Mouse (Mus musculus) heart, embryonic 13.5 days (tissue): ENCODE measurements around the gene 2310034G01Rik. TPM values are rescaled to one million over a fixed set of nuclear protein-coding genes. Genes with fewer than 3 reads are reported as not detected.

Source experiments
- ATAC-seq: fragments of 200-750 bp; cut with Nextera tagmentation; 2 replicates; pipeline ENCODE4 v1.8.0; 2017; ENCODE audit warnings: moderate TSS enrichment; ENCODE audit not compliant: insufficient number of reproducible peaks, low FRiP score, low TSS enrichment; ENCODE audit errors: extremely low read depth
- H3K27ac ChIP-seq: fragments of 300-500 bp; sonication (generic); replicated peaks from 2 replicates; pipeline ENCODE4 v1.5.1; 2015; ENCODE audit warnings: moderate library complexity, mild to moderate bottlenecking, inconsistent platforms
- H3K27me3 ChIP-seq: fragments of 300-500 bp; sonication (generic); replicated peaks from 2 replicates; pipeline ENCODE4 v1.6.1; 2015; ENCODE audit warnings: mild to moderate bottlenecking, inconsistent platforms
- H3K36me3 ChIP-seq: fragments of 300-500 bp; sonication (generic); 2 replicates; pipeline ENCODE4 v1.6.1; 2015; ENCODE audit warnings: mild to moderate bottlenecking, inconsistent platforms
- H3K4me1 ChIP-seq: fragments of 300-500 bp; sonication (generic); 2 replicates; pipeline ENCODE4 v1.6.1; 2015; ENCODE audit warnings: inconsistent platforms
- H3K4me2 ChIP-seq: fragments of 300-500 bp; sonication (generic); 2 replicates; pipeline ENCODE4 v1.6.1; 2015; ENCODE audit warnings: inconsistent platforms, mild to moderate bottlenecking, moderate library complexity
- H3K4me3 ChIP-seq: fragments of 300-500 bp; sonication (generic); 2 replicates; pipeline ENCODE4 v1.5.1; 2015; ENCODE audit warnings: moderate library complexity, mild to moderate bottlenecking, inconsistent platforms
- H3K9ac ChIP-seq: fragments of 300-500 bp; sonication (generic); 2 replicates; pipeline ENCODE4 v1.6.1; 2015; ENCODE audit warnings: inconsistent platforms, mild to moderate bottlenecking, moderate library complexity
- H3K9me3 ChIP-seq: fragments of 300-500 bp; sonication (generic); 2 replicates; pipeline ENCODE4 v1.6.1; 2016; ENCODE audit warnings: inconsistent platforms
- WGBS: fragments of 180-500 bp; shearing (Covaris S2); methylation state at CpG from one replicate; pipeline ENCODE4 v1.1.7; 2015; ENCODE audit warnings: mixed read lengths; 5-methylcytosine and 5-hydroxymethylcytosine counted together
- polyA plus RNA-seq: library from polyadenylated mRNA; unstranded; fragments of >200 nt; fragmentation: Nextera tagmentation; extraction: Ambion mirVana; gene quantifications from 2 replicates; pipeline ENCODE4 v1.2.1, GENCODE M21; 2015

The 2310034G01Rik gene
- polyA plus RNA-seq, 1 experiment from 2014 or later = 0.76 TPM

GRCm38 (mm10) chr19:46326756-46327305 lies 23.3 kb downstream of the 2310034G01Rik start, which contains the start of gene Psd:
Psd (minus strand) TSS chr19:46327156.
- Histone ChIP-seq H3K4me1 (peaks cover 28% of the 10 kb centered on the region), H3K27me3 (peaks cover 57% of the 10 kb centered on the region), H3K9ac (peak within 1 kb of the TSS; percentile 84), H3K4me2 (peak within 1 kb of the TSS; percentile 98), H3K9me3 (no peaks in the 10 kb centered on the region), H3K36me3 (peaks cover 18% of the 10 kb centered on the region), H3K27ac (peak within 1 kb of the TSS; percentile 84), H3K4me3 (peak within 1 kb of the TSS; percentile 79)
- under 1% methylated on average over 35 of the region's 35 CpGs for WGBS
- ATAC-seq = no peak

DNA sequence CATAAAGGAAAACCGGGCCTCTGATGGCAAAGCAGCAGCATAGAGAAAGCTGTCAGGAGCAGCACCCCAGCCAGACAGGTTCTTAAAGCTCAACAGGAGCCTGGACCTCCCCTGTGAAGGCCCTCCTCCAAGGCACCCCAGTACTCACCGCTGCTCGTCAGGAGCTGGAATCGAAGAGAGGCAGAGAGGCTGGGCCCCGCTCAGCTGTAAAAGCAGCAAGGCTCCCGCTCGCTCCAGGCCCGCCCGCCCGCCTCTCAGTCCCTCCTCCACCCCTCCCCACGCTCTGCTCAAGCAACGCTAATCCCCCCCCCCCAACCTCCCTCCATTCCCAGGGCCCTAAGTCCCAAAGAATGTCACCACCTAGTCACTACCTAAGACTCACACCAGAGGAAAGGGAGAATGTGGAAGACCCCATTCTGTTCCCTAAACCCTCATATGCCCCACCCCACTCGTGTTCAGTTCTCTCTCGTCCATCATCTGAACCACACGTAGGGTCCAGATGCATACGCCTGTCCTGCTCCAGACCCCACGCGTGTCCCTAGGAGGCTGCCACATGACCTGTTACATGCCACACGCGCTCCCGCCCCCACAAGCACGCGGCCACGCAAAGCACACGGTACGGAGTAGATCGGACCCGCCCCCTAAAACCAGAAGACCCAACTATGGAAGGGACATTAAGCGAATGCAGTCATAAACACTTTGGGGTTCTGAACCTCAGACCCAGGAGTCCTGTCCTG lies 23.9 kb downstream of the 2310034G01Rik start:
- Histone ChIP-seq H3K4me3 (peak overlapping the region; percentile 79), H3K27ac (no peak overlapping the region), H3K27me3 (peaks cover 64% of the 10 kb centered on the region), H3K9ac (no peak overlapping the region), H3K36me3 (peaks cover 11% of the 10 kb centered on the region), H3K9me3 (no peaks in the 10 kb centered on the region), H3K4me2 (peak overlapping the region; percentile 98), H3K4me1 (peaks cover 31% of the 10 kb centered on the region)
- 7% methylated on average over 27 of the region's 29 CpGs for WGBS
- ATAC-seq = no peak

DNA sequence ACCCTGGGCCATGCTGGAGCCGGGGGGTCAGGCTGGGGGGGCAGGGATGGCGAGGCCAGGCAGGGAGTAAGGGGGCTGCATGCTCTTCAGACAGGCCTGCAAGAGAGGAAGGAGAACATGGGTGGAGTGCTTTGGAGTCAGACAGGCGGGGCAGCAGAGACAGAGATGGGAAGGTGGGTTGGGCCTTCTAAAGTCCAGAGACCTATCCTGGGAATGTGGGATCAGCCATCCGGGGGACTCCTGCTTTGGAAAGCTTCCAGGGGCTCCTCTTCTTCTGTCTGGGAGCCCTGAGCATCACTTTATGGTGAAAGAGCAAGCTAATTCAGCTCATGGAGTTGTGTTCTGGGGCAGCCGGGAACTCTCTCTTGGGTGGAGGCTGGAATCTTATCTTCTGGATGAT lies 25.2 kb downstream of the 2310034G01Rik start:
- no peak overlapping the region for H3K4me2 ChIP-seq
- H3K27ac ChIP-seq = no peak overlapping the region
- WGBS = 51% methylated on average over 5 of the region's 5 CpGs
- H3K27me3 ChIP-seq = peaks cover 77% of the 10 kb centered on the region
- no peaks in the 10 kb centered on the region for H3K9me3 ChIP-seq
- peaks cover 29% of the 10 kb centered on the region for H3K4me1 ChIP-seq
- no peak overlapping the region for H3K4me3 ChIP-seq
- H3K36me3 ChIP-seq = no peaks in the 10 kb centered on the region
- H3K9ac ChIP-seq = no peak overlapping the region
- ATAC-seq = no peak

DNA sequence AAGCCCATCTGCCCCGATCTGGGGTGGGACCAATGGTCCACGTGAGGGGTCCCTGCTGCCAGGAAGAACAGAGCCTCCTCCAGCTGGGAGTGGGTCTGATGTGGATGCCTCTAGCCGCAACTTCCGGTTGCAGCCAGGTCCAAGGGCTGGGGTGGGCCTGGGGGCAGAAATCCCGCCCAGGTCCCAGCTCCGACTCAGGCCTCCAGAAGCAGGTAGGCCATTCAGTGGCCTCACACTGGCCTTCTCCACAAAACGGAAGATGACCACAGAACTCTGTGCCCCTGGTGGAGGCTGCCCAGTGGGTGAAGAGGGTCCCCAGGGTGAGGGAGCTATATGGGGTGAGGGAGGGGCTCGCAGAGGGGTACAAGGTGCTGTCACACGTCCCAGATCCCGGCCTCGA lies 25.7 kb downstream of the 2310034G01Rik start:
- no peak for ATAC-seq
- H3K4me2 ChIP-seq = no peak overlapping the region
- H3K9ac ChIP-seq = no peak overlapping the region
- H3K9me3 ChIP-seq = no peaks in the 10 kb centered on the region
- no peak overlapping the region for H3K4me3 ChIP-seq
- peaks cover 82% of the 10 kb centered on the region for H3K27me3 ChIP-seq
- H3K36me3 ChIP-seq = no peaks in the 10 kb centered on the region
- no peak overlapping the region for H3K27ac ChIP-seq
- WGBS = 54% methylated on average over 11 of the region's 11 CpGs
- peaks cover 24% of the 10 kb centered on the region for H3K4me1 ChIP-seq

DNA sequence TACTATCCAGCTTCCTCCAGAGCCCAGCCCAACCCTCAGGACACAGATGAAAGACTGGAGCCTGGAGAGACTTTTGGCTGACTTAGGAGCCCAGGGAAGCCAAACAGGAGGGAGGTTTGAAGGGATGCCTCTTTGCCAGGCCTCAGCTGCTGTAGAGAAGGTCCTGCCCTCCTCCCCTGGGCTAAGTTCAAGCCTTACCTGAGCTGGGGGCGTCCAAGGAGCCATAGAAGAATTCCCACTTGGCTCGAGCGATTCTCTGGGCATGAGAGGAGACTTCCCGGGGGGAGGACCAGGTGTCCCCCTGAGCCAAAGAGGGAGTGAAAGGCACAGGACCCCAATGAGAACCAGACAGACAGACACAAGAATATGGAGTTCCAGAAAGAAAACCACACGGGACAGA lies 26.4 kb downstream of the 2310034G01Rik start:
- H3K4me2 ChIP-seq = no peak overlapping the region
- 56% methylated on average over 5 of the region's 5 CpGs for WGBS
- H3K36me3 ChIP-seq = no peaks in the 10 kb centered on the region
- H3K9me3 ChIP-seq = no peaks in the 10 kb centered on the region
- no peak for ATAC-seq
- H3K27me3 ChIP-seq = peaks cover 89% of the 10 kb centered on the region
- no peak overlapping the region for H3K27ac ChIP-seq
- no peak overlapping the region for H3K9ac ChIP-seq
- H3K4me1 ChIP-seq = peaks cover 24% of the 10 kb centered on the region
- H3K4me3 ChIP-seq = no peak overlapping the region

DNA sequence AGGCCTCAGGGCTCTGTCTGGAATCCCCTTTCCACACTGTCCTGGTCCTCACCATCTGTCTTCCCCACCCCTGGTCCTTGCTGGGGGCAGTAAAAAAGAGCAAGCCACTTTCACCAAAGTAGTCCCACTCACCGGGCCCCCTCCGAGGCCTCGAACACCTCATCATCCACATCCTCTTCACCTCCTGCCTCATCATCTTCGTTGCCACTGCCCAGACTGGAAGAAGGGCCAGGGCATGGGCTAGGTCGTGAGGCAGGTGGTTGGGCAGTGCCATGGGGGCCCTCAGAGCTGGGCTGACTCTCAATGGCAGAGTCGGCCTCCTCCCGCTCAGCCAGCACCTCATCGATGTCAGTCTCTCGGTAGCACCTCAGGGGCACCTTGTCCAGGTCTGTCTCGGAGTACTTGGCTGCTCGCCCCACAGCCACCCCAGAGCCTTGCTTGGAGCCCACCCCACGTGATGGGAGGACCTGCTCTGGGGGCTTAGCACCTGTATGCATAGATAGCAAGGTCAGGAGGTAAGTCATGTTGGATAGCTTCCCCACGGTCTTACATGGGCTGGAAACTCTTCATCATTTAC lies 27.0 kb downstream of the 2310034G01Rik start:
- H3K4me1 ChIP-seq = peaks cover 31% of the 10 kb centered on the region
- no peak overlapping the region for H3K4me3 ChIP-seq
- no peak overlapping the region for H3K4me2 ChIP-seq
- no peak overlapping the region for H3K9ac ChIP-seq
- no peak overlapping the region for H3K27ac ChIP-seq
- H3K27me3 ChIP-seq = peaks cover 95% of the 10 kb centered on the region
- H3K9me3 ChIP-seq = no peaks in the 10 kb centered on the region
- no peaks in the 10 kb centered on the region for H3K36me3 ChIP-seq
- no peak for ATAC-seq
- 65% methylated on average over 13 of the region's 13 CpGs for WGBS

DNA sequence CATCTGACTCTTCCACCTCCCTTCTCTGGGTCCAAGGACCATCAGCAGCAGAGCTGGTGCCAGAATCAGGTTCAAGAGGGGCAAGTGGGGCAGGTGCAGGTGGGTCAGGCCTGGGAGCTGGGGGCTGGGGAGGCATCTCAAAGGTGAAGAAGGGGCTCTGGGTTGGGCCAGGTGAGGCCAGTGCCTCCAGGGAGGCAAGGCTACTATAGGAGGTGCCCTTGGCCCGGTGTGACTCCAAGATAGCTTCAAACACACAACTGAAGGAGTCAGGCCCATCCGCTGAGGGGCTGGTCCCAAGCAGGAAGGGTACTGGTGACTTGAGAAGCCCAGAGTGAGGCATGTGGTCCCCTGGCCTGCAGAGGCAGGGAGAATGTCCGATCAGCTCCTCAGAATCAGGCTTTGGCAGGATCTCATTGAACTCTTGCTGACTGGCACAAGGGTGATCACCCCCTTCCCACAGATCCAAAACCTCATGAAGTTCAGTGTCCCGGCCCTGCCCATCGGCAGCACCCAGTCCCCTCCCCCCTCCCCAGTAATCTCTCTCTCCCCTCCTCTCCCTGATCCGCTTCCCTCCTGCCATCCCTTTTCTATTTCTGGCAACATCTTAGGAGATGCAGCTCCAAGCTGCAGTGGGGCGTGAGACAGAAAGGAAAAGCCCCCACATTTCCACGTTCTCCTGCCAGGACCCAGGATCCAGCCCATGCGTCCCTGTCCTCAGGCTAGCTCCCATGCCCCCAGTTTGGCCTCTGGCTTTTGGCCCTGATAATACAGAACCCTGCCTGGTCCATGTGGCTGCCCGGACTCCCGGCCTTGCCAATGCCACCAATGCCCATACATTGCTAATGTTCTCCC lies 27.7 kb downstream of the 2310034G01Rik start:
- H3K27ac ChIP-seq = no peak overlapping the region
- 46% methylated on average over 11 of the region's 11 CpGs for WGBS
- no peak overlapping the region for H3K4me2 ChIP-seq
- ATAC-seq = no peak
- peaks cover 100% of the 10 kb centered on the region for H3K27me3 ChIP-seq
- H3K4me3 ChIP-seq = no peak overlapping the region
- H3K9me3 ChIP-seq = no peaks in the 10 kb centered on the region
- H3K36me3 ChIP-seq = no peaks in the 10 kb centered on the region
- H3K9ac ChIP-seq = 0 out of 2 replicates have a peak overlapping the region, but pooled peaks have one; percentile 10
- peaks cover 31% of the 10 kb centered on the region for H3K4me1 ChIP-seq

DNA sequence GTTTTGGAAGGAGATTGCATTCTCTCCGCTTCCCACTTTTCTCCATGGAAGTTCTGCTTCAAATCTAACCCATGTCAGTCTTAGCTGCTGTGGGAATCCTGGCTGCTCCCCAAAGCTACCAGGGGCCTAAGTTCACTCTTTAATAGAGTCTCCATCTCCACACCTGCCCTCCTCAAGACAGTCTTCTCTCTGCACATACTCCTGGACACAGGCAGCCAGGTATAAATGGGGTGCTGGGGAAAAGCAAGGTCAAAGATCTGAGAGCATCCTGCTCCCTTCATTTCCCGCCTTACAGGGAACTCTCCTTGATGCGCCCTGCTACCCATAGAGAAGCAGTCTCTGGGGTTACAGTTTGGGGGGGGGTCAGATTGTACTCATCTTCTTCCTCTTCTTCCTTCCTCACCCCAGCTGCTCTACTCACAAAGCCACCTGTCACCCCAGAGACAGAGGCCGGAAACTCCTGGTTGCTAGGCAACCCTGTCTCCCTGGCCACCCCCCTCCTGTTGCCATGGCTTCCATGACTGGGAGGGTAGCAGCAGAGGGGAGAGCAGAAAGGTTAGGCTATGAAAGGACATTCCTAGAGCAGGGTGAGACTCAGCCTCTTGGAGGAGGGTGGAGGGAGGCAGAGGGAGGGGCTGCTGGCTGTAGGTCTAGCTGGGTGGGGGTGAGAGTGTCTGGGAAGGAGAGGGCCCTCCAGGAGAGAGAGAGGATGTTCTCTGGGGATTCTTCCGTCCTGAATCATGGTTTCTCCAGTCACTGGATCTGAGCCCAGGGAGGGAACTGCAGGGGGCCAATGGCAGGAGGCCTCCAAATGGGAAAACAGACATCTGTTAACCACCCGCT lies 28.8 kb downstream of the 2310034G01Rik start:
- peaks cover 34% of the 10 kb centered on the region for H3K4me1 ChIP-seq
- 30% methylated on average over 6 of the region's 6 CpGs for WGBS
- no peaks in the 10 kb centered on the region for H3K9me3 ChIP-seq
- peaks cover 100% of the 10 kb centered on the region for H3K27me3 ChIP-seq
- no peak overlapping the region for H3K9ac ChIP-seq
- no peak overlapping the region for H3K4me2 ChIP-seq
- H3K27ac ChIP-seq = no peak overlapping the region
- H3K36me3 ChIP-seq = no peaks in the 10 kb centered on the region
- H3K4me3 ChIP-seq = no peak overlapping the region
- no peak for ATAC-seq

GRCm38 (mm10) chr19:46320076-46320785 lies 29.9 kb downstream of the 2310034G01Rik start:
- H3K36me3 ChIP-seq = no peaks in the 10 kb centered on the region
- no peaks in the 10 kb centered on the region for H3K9me3 ChIP-seq
- no peak overlapping the region for H3K27ac ChIP-seq
- ATAC-seq = no peak
- peaks cover 100% of the 10 kb centered on the region for H3K27me3 ChIP-seq
- no peak overlapping the region for H3K4me3 ChIP-seq
- H3K4me1 ChIP-seq = peaks cover 45% of the 10 kb centered on the region
- H3K9ac ChIP-seq = no peak overlapping the region
- H3K4me2 ChIP-seq = no peak overlapping the region
- WGBS = 71% methylated on average over 8 of the region's 8 CpGs
